In the genomic region with DNA sequence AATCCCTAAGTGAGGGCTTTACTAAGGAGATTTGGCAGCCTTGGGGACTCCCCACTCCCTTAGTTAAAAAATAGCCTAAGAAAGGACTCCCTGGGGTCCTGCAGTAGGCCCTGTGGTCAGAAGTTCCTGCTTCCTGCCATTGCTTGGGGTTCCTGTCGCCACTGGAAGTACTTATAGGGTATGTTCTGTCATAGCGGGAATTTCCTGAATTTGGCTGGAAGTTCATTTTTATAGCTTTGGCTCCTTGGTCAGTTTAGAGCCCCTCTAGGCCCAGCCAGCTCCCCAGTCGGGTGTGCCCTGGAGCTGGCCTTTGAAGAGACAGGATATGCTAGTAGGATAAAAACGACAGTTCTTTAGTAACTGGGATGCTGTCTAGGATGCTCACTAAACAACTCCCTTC, we compare ENCODE assay signal across 17 mouse cellular contexts. TPM values are rescaled to one million over a fixed set of nuclear protein-coding genes. Genes with fewer than 3 reads are reported as not detected.
DNase-seq lines count a peak whose midpoint lies in the region; ATAC-seq lines count a peak whose summit lies in the region.
"Had no signal": no experiment of that assay in that cellular context is flagged by ENCODE, and none has a peak within 500 bp of the region (broad histone marks: within the 10 kb centered on the region; RNA-seq: fewer than 3 reads in every experiment).

No protein-coding gene starts in this region.

- no peak for ATAC-seq in intestine, embryonic 16.5 days
- no peak for ATAC-seq in intestine, embryonic 15.5 days
- ATAC-seq: forebrain, embryonic 15.5 days; hindbrain, embryonic 16.5 days; inflammation-experienced regulatory T-cells, adult 6 months had no signal

- no peak overlapping the region for H3K9ac ChIP-seq in intestine, embryonic 16.5 days (ENCODE audit: low read depth, low read length)
- H3K9ac ChIP-seq in intestine, embryonic 15.5 days: no peak overlapping the region
- H3K9ac ChIP-seq: forebrain, embryonic 15.5 days; hindbrain, embryonic 12.5 days had no signal

- intact Hi-C loops in heart, postnatal 36 days (cut with DNase I): loop anchor here (5.0 kb wide), 1 partner anchor 43 kb away; a partner anchor contains a TSS

- DNase-seq in heart, adult 8-10 months (ENCODE audit: low spot score): peak; percentile 22
- DNase-seq in heart, postnatal 36 days: no peak
- peak; percentile 34 for DNase-seq in kidney, postnatal 10 days
- no peak for DNase-seq in kidney, adult 9 months
- DNase-seq: adrenal gland, adult 2 months; adrenal gland, postnatal 25 days; cerebellum, adult 2 months; cerebellum, postnatal 10 days; gastrocnemius, postnatal 10 days; heart, postnatal 14 days; kidney, adult 2 months had no signal

- no peak overlapping the region for H3K4me3 ChIP-seq in intestine, embryonic 16.5 days (ENCODE audit: low read length)
- H3K4me3 ChIP-seq in intestine, embryonic 15.5 days (replicated peaks): no peak overlapping the region
- H3K4me3 ChIP-seq: forebrain, embryonic 15.5 days; hindbrain, embryonic 12.5 days had no signal

- peak overlapping the region; percentile 20; the same call in 1 of the 2 replicates for H3K27ac ChIP-seq in intestine, embryonic 16.5 days (ENCODE audit: low read length)
- H3K27ac ChIP-seq in intestine, embryonic 15.5 days: no peak overlapping the region
- H3K27ac ChIP-seq: forebrain, embryonic 15.5 days; hindbrain, embryonic 12.5 days had no signal

- H3K27me3 ChIP-seq in intestine, embryonic 16.5 days (replicated peaks; ENCODE audit: control insufficient read depth, insufficient read depth, low read length): no peaks in the 10 kb centered on the region
- no peaks in the 10 kb centered on the region for H3K27me3 ChIP-seq in intestine, embryonic 15.5 days (replicated peaks)
- H3K27me3 ChIP-seq: forebrain, embryonic 15.5 days; hindbrain, embryonic 12.5 days had no signal

- H3K9me3 ChIP-seq in intestine, embryonic 16.5 days (ENCODE audit: control insufficient read depth, low read length): no peaks in the 10 kb centered on the region
- H3K9me3 ChIP-seq in intestine, embryonic 15.5 days: no peaks in the 10 kb centered on the region
- H3K9me3 ChIP-seq: forebrain, embryonic 15.5 days; hindbrain, embryonic 12.5 days had no signal

- 59% methylated on average over 4 of the region's 4 CpGs for WGBS in intestine, embryonic 16.5 days
- WGBS in intestine, embryonic 15.5 days: 57% methylated on average over 4 of the region's 4 CpGs

- H3K4me2 ChIP-seq in intestine, embryonic 16.5 days (ENCODE audit: low read depth, low read length): no peak overlapping the region
- no peak overlapping the region for H3K4me2 ChIP-seq in intestine, embryonic 15.5 days (replicated peaks)
- H3K4me2 ChIP-seq: forebrain, embryonic 15.5 days; hindbrain, embryonic 12.5 days had no signal

- H3K36me3 ChIP-seq in intestine, embryonic 16.5 days (ENCODE audit: control insufficient read depth, insufficient read depth, low read length): no peaks in the 10 kb centered on the region; the same call in 1 of the 2 replicates
- H3K36me3 ChIP-seq in intestine, embryonic 15.5 days: no peaks in the 10 kb centered on the region
- H3K36me3 ChIP-seq: forebrain, embryonic 15.5 days had no signal

- H3K4me1 ChIP-seq in intestine, embryonic 16.5 days (ENCODE audit: control insufficient read depth, insufficient read depth, low read length): no peaks in the 10 kb centered on the region
- no peaks in the 10 kb centered on the region for H3K4me1 ChIP-seq in intestine, embryonic 15.5 days (replicated peaks)
- H3K4me1 ChIP-seq: forebrain, embryonic 15.5 days; hindbrain, embryonic 12.5 days had no signal

RNA-seq across cellular contexts. Expression of a gene that starts 28.7 kb away (rescaled TPM):
- total RNA-seq in heart, adult 8-10 months (2022): 10 to 100 TPM; 61.4 to 74.2 (median 69.8) TPM
- 10 to 100 TPM; 71.0 to 75.8 TPM for total RNA-seq in heart, postnatal 36 days (2021)
- 177 and 188 TPM in 2 replicates for polyA plus RNA-seq in intestine, embryonic 16.5 days (2015; fragmentation: Nextera tagmentation; extraction: Ambion mirVana)
- 195 and 217 TPM in 2 replicates for polyA plus RNA-seq in intestine, embryonic 15.5 days (2015; fragmentation: Nextera tagmentation; extraction: Ambion mirVana)

RNA-seq across cellular contexts. Expression of a gene that starts 43.8 kb away (rescaled TPM):
- 10 to 100 TPM; 17.5 to 19.7 (median 18.4) TPM for total RNA-seq in heart, adult 8-10 months (2022)
- total RNA-seq in heart, postnatal 36 days (2021): 10 to 100 TPM; 35.0 to 36.3 TPM
- polyA plus RNA-seq in intestine, embryonic 16.5 days (2015; fragmentation: Nextera tagmentation; extraction: Ambion mirVana): 63.8 and 68.6 TPM in 2 replicates
- polyA plus RNA-seq in intestine, embryonic 15.5 days (2015; fragmentation: Nextera tagmentation; extraction: Ambion mirVana): 68.9 and 76.8 TPM in 2 replicates

Comparison
In these comparisons a context has a peak if more than half of its experiments do, and no peak if none do; other contexts are left out.
1. DNase-seq: peak in heart, adult 8-10 months (single experiment) and kidney, postnatal 10 days (single experiment); none in heart, postnatal 36 days (0 of 2) and kidney, adult 9 months (single experiment).